Mouse (Mus musculus) lung, embryonic 16.5 days (tissue): ENCODE results near the gene Ina. TPM values are rescaled to one million over a fixed set of nuclear protein-coding genes. Genes with fewer than 3 reads are reported as not detected.

Experiments used
- ATAC-seq: fragments of 200-750 bp; cut with Nextera tagmentation; 2 replicates; pipeline ENCODE4 v1.8.0; 2017; ENCODE audit warnings: low read depth, mild to moderate bottlenecking, moderate library complexity
- H3K27ac ChIP-seq: fragments of 300-500 bp; sonication (generic); 2 replicates; pipeline ENCODE4 v1.5.1; 2014; ENCODE audit warnings: mild to moderate bottlenecking, control low read depth, low read length
- H3K27me3 ChIP-seq: fragments of 300-500 bp; sonication (generic); 2 replicates; pipeline ENCODE4 v1.6.1; 2014; ENCODE audit warnings: low read depth, low read length, mixed read lengths; ENCODE audit not compliant: control insufficient read depth, insufficient read depth
- H3K36me3 ChIP-seq: fragments of 300-500 bp; sonication (generic); 2 replicates; pipeline ENCODE4 v1.6.1; 2014; ENCODE audit warnings: low read length; ENCODE audit not compliant: control insufficient read depth, insufficient read depth
- H3K4me1 ChIP-seq: fragments of 300-500 bp; sonication (generic); replicated peaks from 2 replicates; pipeline ENCODE4 v1.6.1; 2014; ENCODE audit warnings: low read length, mixed read lengths; ENCODE audit not compliant: control insufficient read depth, insufficient read depth
- H3K4me2 ChIP-seq: fragments of 300-500 bp; sonication (generic); 2 replicates; pipeline ENCODE4 v1.6.1; 2014; ENCODE audit warnings: low read depth, low read length, control low read depth
- H3K4me3 ChIP-seq: fragments of 300-500 bp; sonication (generic); 2 replicates; pipeline ENCODE4 v1.5.1; 2014; ENCODE audit warnings: mild to moderate bottlenecking, low read length, control low read depth
- H3K9ac ChIP-seq: fragments of 300-500 bp; sonication (generic); 2 replicates; pipeline ENCODE4 v1.6.1; 2014; ENCODE audit warnings: low read length, control low read depth
- H3K9me3 ChIP-seq: fragments of 300-500 bp; sonication (generic); 2 replicates; pipeline ENCODE4 v1.6.1; 2016; ENCODE audit warnings: low read length; ENCODE audit not compliant: control insufficient read depth
- WGBS: fragments of 180-500 bp; shearing (Covaris S2); extraction: QIAGEN DNeasy Blood & Tissue Kit; methylation state at CpG from one replicate; pipeline ENCODE4 v1.1.7; 2014; 5-methylcytosine and 5-hydroxymethylcytosine counted together
- polyA plus RNA-seq: library from polyadenylated mRNA; unstranded; fragments of >200 nt; fragmentation: Nextera tagmentation; extraction: Ambion mirVana; gene quantifications from 2 replicates; pipeline ENCODE4 v1.2.1, GENCODE M21; 2015

The Ina gene
- 0.51 and 1.2 TPM in 2 replicates for polyA plus RNA-seq

GRCm38 (mm10) chr19:47014447-47015381 lies at the start of gene Ina, which contains the start of gene Nt5c2:
Ina (plus strand) TSS chr19:47014698.
Nt5c2 (minus strand) TSS chr19:47015153.
- peak within 1 kb of the TSS; percentile 51 for H3K4me3 ChIP-seq
- no peaks in the 10 kb centered on the region for H3K9me3 ChIP-seq
- peak within 1 kb of the TSS; percentile 75 for H3K4me2 ChIP-seq
- under 1% methylated on average over 102 of the region's 124 CpGs for WGBS
- peak; percentile 93 for ATAC-seq
- no peak within 1 kb of the TSS for H3K27ac ChIP-seq
- no peaks in the 10 kb centered on the region for H3K36me3 ChIP-seq
- peaks cover 55% of the 10 kb centered on the region for H3K27me3 ChIP-seq
- peaks cover 16% of the 10 kb centered on the region for H3K4me1 ChIP-seq
- 0 out of 2 replicates have a peak within 1 kb of the TSS, but pooled peaks have one; percentile 11 for H3K9ac ChIP-seq

GRCm38 (mm10) chr19:46965496-46965895 lies 49.0 kb upstream of the Ina start:
- ATAC-seq, result no peak

DNA sequence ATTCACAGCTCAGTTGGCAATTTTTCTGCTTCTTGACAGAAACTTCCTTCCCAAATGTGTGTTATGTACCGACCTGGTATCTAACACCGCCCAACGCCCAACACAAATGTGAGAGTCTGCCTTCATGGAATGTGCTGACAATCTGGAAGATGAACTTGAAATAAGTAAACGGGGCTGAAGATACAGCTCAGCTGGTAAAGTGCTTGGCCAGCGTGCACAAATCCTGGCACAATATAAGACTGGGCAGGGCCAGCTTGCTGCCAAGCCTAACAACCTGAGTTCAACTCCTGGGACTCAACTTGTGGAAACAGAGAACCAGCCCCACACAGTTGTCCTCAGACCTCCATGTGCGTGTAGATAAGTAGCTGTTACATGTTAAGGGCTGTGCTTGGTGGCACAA lies 48.2 kb upstream of the Ina start:
- WGBS, result 84% methylated on average over 6 of the region's 6 CpGs
- no peak for ATAC-seq
- no peak overlapping the region for H3K9ac ChIP-seq
- no peak overlapping the region for H3K4me2 ChIP-seq
- no peaks in the 10 kb centered on the region for H3K36me3 ChIP-seq
- no peaks in the 10 kb centered on the region for H3K9me3 ChIP-seq
- no peak overlapping the region for H3K4me3 ChIP-seq
- H3K27ac ChIP-seq, result no peak overlapping the region
- H3K4me1 ChIP-seq, result peaks cover 26% of the 10 kb centered on the region
- no peaks in the 10 kb centered on the region for H3K27me3 ChIP-seq

More at GRCm38 (mm10) chr19:46965496-46965895, 49.0 kb upstream of the Ina start:
- no peaks in the 10 kb centered on the region for H3K27me3 ChIP-seq
- no peaks in the 10 kb centered on the region for H3K36me3 ChIP-seq
- no peak overlapping the region for H3K9ac ChIP-seq
- no peak overlapping the region for H3K27ac ChIP-seq
- H3K4me1 ChIP-seq, result peaks cover 27% of the 10 kb centered on the region
- H3K4me2 ChIP-seq, result no peak overlapping the region
- H3K4me3 ChIP-seq, result no peak overlapping the region
- H3K9me3 ChIP-seq, result no peaks in the 10 kb centered on the region

DNA sequence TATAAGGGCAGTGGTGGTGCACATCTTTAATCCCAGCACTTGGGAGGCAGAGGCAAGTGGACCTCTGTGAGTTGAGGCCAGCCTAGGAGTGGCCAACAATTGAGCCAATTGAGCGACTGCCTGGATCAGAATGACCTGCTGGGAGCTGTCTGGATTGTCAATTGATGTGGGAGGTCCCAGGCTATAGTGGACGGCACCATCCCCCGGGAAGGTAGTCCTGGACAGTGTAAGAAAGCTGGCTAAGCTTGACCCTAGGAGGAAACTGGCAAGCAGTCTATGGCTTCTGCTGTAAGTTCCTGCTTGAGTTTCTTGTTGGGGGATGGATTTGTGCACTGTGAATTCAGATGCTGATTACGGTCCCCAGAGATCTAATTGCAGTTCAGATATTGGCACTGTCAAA lies 46.6 kb upstream of the Ina start:
- Histone ChIP-seq H3K4me1 (peaks cover 30% of the 10 kb centered on the region), H3K27me3 (no peaks in the 10 kb centered on the region), H3K9ac (no peak overlapping the region), H3K4me3 (no peak overlapping the region), H3K9me3 (no peaks in the 10 kb centered on the region), H3K4me2 (no peak overlapping the region), H3K36me3 (no peaks in the 10 kb centered on the region), H3K27ac (no peak overlapping the region)
- ATAC-seq, result no peak
- 59% methylated on average over 4 of the region's 4 CpGs for WGBS

GRCm38 (mm10) chr19:46968833-46969232 lies 45.7 kb upstream of the Ina start:
- 75% methylated on average over 5 of the region's 5 CpGs for WGBS
- Histone ChIP-seq H3K4me1 (peaks cover 27% of the 10 kb centered on the region), H3K36me3 (no peaks in the 10 kb centered on the region), H3K27me3 (no peaks in the 10 kb centered on the region), H3K27ac (no peak overlapping the region), H3K4me2 (no peak overlapping the region), H3K9ac (no peak overlapping the region), H3K4me3 (no peak overlapping the region), H3K9me3 (no peaks in the 10 kb centered on the region)
- no peak for ATAC-seq

GRCm38 (mm10) chr19:46969286-46969985 lies 45.1 kb upstream of the Ina start:
- Histone ChIP-seq H3K4me1 (peaks cover 27% of the 10 kb centered on the region), H3K27ac (peak overlapping the region; percentile 86), H3K36me3 (no peaks in the 10 kb centered on the region), H3K4me3 (no peak overlapping the region), H3K4me2 (peak overlapping the region; percentile 27), H3K9ac (no peak overlapping the region; the same call in 1 of the 2 replicates), H3K27me3 (no peaks in the 10 kb centered on the region), H3K9me3 (no peaks in the 10 kb centered on the region)
- ATAC-seq, result peak; percentile 40; the same call in 1 of the 2 replicates
- WGBS, result 46% methylated on average over 22 of the region's 22 CpGs

DNA sequence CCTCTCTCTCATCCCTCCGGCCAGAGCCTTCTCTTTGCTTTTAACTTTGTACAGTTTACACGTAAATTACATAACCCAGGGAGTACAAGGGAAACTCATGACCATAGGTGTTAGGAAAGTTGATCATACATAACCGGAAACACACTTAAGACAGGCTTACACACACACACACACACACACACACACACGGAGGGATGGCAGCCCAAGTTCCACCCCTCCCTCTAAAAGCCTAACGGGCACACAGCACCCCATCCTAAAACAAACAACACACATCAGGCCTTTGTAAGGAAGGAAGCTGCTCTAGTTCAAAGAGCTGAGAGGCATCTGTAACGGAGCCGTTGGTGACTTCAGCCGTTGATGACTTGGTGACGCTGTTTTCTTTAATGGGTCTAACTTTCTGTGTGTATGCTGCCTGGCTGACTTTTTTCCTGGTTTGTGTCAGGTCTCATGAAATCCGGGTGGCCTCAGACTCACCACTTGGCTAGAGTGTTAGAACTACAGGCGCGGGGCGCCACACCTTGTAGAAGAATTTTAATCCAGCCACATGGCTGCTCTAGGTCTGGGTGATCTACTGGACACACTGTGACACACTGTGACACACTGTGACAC lies 44.3 kb upstream of the Ina start:
- Histone ChIP-seq H3K9ac (peak overlapping the region; percentile 5; the same call in 1 of the 2 replicates), H3K27me3 (no peaks in the 10 kb centered on the region), H3K4me1 (peaks cover 27% of the 10 kb centered on the region), H3K27ac (peak overlapping the region; percentile 86), H3K9me3 (no peaks in the 10 kb centered on the region), H3K4me3 (no peak overlapping the region), H3K4me2 (peak overlapping the region; percentile 27; the same call in 1 of the 2 replicates), H3K36me3 (no peaks in the 10 kb centered on the region)
- WGBS, result 29% methylated on average over 13 of the region's 13 CpGs
- ATAC-seq, result peak; percentile 76

- Histone ChIP-seq H3K27me3 (no peaks in the 10 kb centered on the region), H3K36me3 (no peaks in the 10 kb centered on the region), H3K9me3 (no peaks in the 10 kb centered on the region), H3K4me3 (no peak overlapping the region), H3K27ac (peak overlapping the region; percentile 86), H3K4me1 (peaks cover 27% of the 10 kb centered on the region), H3K4me2 (no peak overlapping the region), H3K9ac (no peak overlapping the region)
- no peak for ATAC-seq
- WGBS, result 47% methylated on average over 8 of the region's 8 CpGs
These were observed 43.3 kb upstream of the Ina start for GRCm38 (mm10) chr19:46971051-46971689.
